In the genomic region with DNA sequence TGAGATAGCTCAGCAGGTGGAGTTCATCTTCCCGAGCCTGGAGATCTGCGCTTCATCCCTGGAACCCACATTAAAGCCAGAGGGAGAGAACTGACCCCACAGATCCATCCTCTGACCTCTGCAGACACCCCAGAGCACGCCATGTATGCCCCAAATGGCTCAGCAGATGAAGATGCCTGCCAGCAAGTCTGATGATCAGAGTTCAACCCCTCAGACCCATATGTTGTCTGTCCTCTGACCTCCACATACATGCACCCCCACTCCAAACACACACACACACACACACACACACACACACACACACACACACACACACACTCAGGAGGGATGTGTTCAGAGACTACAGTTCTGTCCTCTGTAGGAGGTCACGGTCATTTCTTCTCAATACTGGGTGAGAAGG, we compare ENCODE assay signal across 28 mouse cellular contexts. TPM values are rescaled to one million over a fixed set of nuclear protein-coding genes. Genes with fewer than 3 reads are reported as not detected.
DNase-seq lines count a peak whose midpoint lies in the region; ATAC-seq and TF ChIP-seq lines count a peak whose summit lies in the region.
"Had no signal": no experiment of that assay in that cellular context is flagged by ENCODE, and none has a peak within 500 bp of the region (broad histone marks: within the 10 kb centered on the region; RNA-seq: fewer than 3 reads in every experiment).

No protein-coding gene starts in this region.

- no peak for TF ChIP-seq CTCF in gastrocnemius, adult 2 months (IDR thresholded peaks at IDR 0.05)
- no peak for TF ChIP-seq CTCF in kidney, adult 2 months (conservative IDR thresholded peaks at IDR 0.05; ENCODE audit: insufficient read depth, insufficient read length, low read depth, low read length)

- intact Hi-C loops in gastrocnemius, adult 2 months (cut with DNase I): no loop called here
- intact Hi-C loops in gastrocnemius, postnatal 36 days (cut with DNase I): no loop called here

- no peak for ATAC-seq in monocyte, adult 5-6 weeks (replicated peaks; ENCODE audit: insufficient number of reproducible peaks, low FRiP score, low TSS enrichment, poor library complexity, severe bottlenecking)
- ATAC-seq: intestine, embryonic 15.5 days had no signal

- H3K27me3 ChIP-seq in kidney, adult 2 months (replicated peaks; ENCODE audit: control insufficient read depth, insufficient read depth, low read length): no peaks in the 10 kb centered on the region
- H3K27me3 ChIP-seq: embryonic facial prominence, embryonic 12.5 days; forebrain, embryonic 15.5 days; intestine, embryonic 15.5 days; limb, embryonic 13.5 days; midbrain, embryonic 15.5 days had no signal

- peak overlapping the region; percentile 89 for H3K27ac ChIP-seq in gastrocnemius, adult 2 months
- H3K27ac ChIP-seq in kidney, adult 2 months (ENCODE audit: insufficient read depth, low read depth, low read length): no peak overlapping the region; the same call in 1 of the 2 replicates
- H3K27ac ChIP-seq in brown adipose tissue, adult 24 weeks (replicated peaks; ENCODE audit: low read depth, low read length): peak overlapping the region; percentile 88
- H3K27ac ChIP-seq: embryonic facial prominence, embryonic 12.5 days; hindbrain, embryonic 10.5 days; intestine, embryonic 15.5 days; limb, embryonic 13.5 days; liver, embryonic 14.5 days; midbrain, embryonic 10.5 days; midbrain, embryonic 15.5 days had no signal

- peak; percentile 30 to 43 for DNase-seq in cerebellum, adult 18-20 months
- DNase-seq in cerebellum, adult 8-10 months: no peak
- DNase-seq in gastrocnemius, adult 2 months: no peak
- no peak for DNase-seq in gastrocnemius, postnatal 36 days
- DNase-seq in kidney, adult 2 months: no peak
- no peak for DNase-seq in kidney, adult 11 months
- DNase-seq: adrenal gland, adult 8-10 months; embryo, embryonic 11 days; kidney, adult 9 months; kidney, postnatal 10 days; layer of hippocampus, adult 9-11 months; lung, embryonic 14.5 days; right cerebral cortex, postnatal 25 days; spleen, adult 18-20 months; thymus, postnatal 36 days had no signal

- peaks cover 3% of the 10 kb centered on the region; the same call in 1 of the 2 replicates for H3K4me1 ChIP-seq in kidney, adult 2 months (ENCODE audit: control insufficient read depth, insufficient read depth, low read length)
- H3K4me1 ChIP-seq in brown adipose tissue, adult 24 weeks (ENCODE audit: control insufficient read depth, insufficient read depth, insufficient read length, low read length): peaks cover 18% of the 10 kb centered on the region

- no peak for TF ChIP-seq POLR2A in kidney, adult 2 months (IDR thresholded peaks at IDR 0.05; ENCODE audit: low read depth, low read length)

- no peaks in the 10 kb centered on the region for H3K36me3 ChIP-seq in kidney, adult 2 months (ENCODE audit: control insufficient read depth, insufficient read depth, low read length)
- H3K36me3 ChIP-seq: intestine, embryonic 15.5 days; midbrain, embryonic 15.5 days had no signal

- WGBS in kidney, adult 2 months: 90% methylated on average over 4 of the region's 4 CpGs

- peak overlapping the region; percentile 74 for H3K4me3 ChIP-seq in gastrocnemius, adult 2 months
- H3K4me3 ChIP-seq in kidney, adult 2 months (ENCODE audit: insufficient read depth, low read depth, low read length): peak overlapping the region; percentile 42; the same call in 1 of the 2 replicates
- peak overlapping the region; percentile 67 for H3K4me3 ChIP-seq in brown adipose tissue, adult 24 weeks (ENCODE audit: insufficient read depth, low read depth, low read length)
- H3K4me3 ChIP-seq: embryonic facial prominence, embryonic 12.5 days; forebrain, embryonic 15.5 days; hindbrain, embryonic 10.5 days; intestine, embryonic 15.5 days; limb, embryonic 13.5 days; midbrain, embryonic 10.5 days; midbrain, embryonic 15.5 days had no signal

RNA-seq across cellular contexts. Expression of a gene that starts 1.1 kb away (rescaled TPM):
- total RNA-seq in gastrocnemius, adult 2 months (2021): 10 to 100 TPM; 18.0 to 20.7 TPM
- 10 to 100 TPM; 15.4 to 23.9 TPM for total RNA-seq in gastrocnemius, postnatal 36 days (2021)
- 225 and 246 TPM in 2 replicates for polyA plus RNA-seq in kidney, adult 2 months (2012; rRNA removed)
- 5,792 and 7,164 TPM in 2 replicates for polyA plus RNA-seq in brown adipose tissue, adult 24 weeks (2012; ENCODE audit: insufficient read depth, insufficient read length, missing spikeins)
- total RNA-seq in monocyte, adult 5-6 weeks (2017): not detected in 3 replicates
- total RNA-seq: megakaryocyte progenitor cell, adult 5-6 weeks; neutrophil, adult 5-6 weeks had no signal
- polyA plus RNA-seq: G1E had no signal

RNA-seq across cellular contexts. Expression of a gene that starts 16.7 kb away (rescaled TPM):
- 100 to 1,000 TPM; 254 to 341 TPM for total RNA-seq in gastrocnemius, adult 2 months (2021)
- total RNA-seq in gastrocnemius, postnatal 36 days (2021): 100 to 1,000 TPM; 297 to 299 TPM
- polyA plus RNA-seq in kidney, adult 2 months (2012; rRNA removed): 300 and 389 TPM in 2 replicates
- 931 and 1,246 TPM in 2 replicates for polyA plus RNA-seq in brown adipose tissue, adult 24 weeks (2012; ENCODE audit: insufficient read depth, insufficient read length, missing spikeins)
- 50.0 to 98.9 TPM (median 90.5 TPM) in 3 replicates for total RNA-seq in monocyte, adult 5-6 weeks (2017)

RNA-seq across cellular contexts. Expression of a gene that starts 34.6 kb away (rescaled TPM):
- total RNA-seq in gastrocnemius, adult 2 months (2021): under 1 TPM in 1 of 2 experiments, not detected in 1; 0.11 TPM
- not detected for total RNA-seq in gastrocnemius, postnatal 36 days (2021)
- 1.1 and 1.5 TPM in 2 replicates for polyA plus RNA-seq in kidney, adult 2 months (2012; rRNA removed)
- 0.67 and 2.2 TPM in 2 replicates for polyA plus RNA-seq in brown adipose tissue, adult 24 weeks (2012; ENCODE audit: insufficient read depth, insufficient read length, missing spikeins)
- total RNA-seq in monocyte, adult 5-6 weeks (2017): 0.48 to 0.97 TPM (median 0.85 TPM) in 3 replicates
- polyA plus RNA-seq: G1E had no signal

RNA-seq across cellular contexts. Expression of a gene that starts 45.1 kb away (rescaled TPM):
- total RNA-seq in gastrocnemius, adult 2 months (2021): 1 to 10 TPM; 3.1 to 4.7 TPM
- 1 to 10 TPM; 3.0 to 3.4 TPM for total RNA-seq in gastrocnemius, postnatal 36 days (2021)
- polyA plus RNA-seq in kidney, adult 2 months (2012; rRNA removed): 9.9 and 10.4 TPM in 2 replicates
- 5.0 and 9.6 TPM in 2 replicates for polyA plus RNA-seq in brown adipose tissue, adult 24 weeks (2012; ENCODE audit: insufficient read depth, insufficient read length, missing spikeins)
- 1.9 to 8.3 TPM (median 4.5 TPM) in 3 replicates for total RNA-seq in monocyte, adult 5-6 weeks (2017)

Comparison
In these comparisons a context has a peak if more than half of its experiments do, and no peak if none do; other contexts are left out.
1. DNase-seq: peak in cerebellum, adult 18-20 months (2 of 2); none in cerebellum, adult 8-10 months (single experiment), gastrocnemius, adult 2 months (single experiment), gastrocnemius, postnatal 36 days (0 of 2), kidney, adult 2 months (single experiment) and kidney, adult 11 months (single experiment).
2. RNA of a gene that starts 1.1 kb away (total RNA-seq): 15.4 to 23.9 TPM in gastrocnemius, postnatal 36 days and 18.0 to 20.7 TPM in gastrocnemius, adult 2 months; not detected in monocyte, adult 5-6 weeks; every median in the first group is over 10 times any median in the second.
3. Peak in every context shown above with its lines, with median percentiles within 50 percentile points of each other: H3K4me3 ChIP-seq.